Mouse (Mus musculus) neural tube, embryonic 12.5 days (tissue): ENCODE results near the gene Myrip. TPM values are rescaled to one million over a fixed set of nuclear protein-coding genes. Genes with fewer than 3 reads are reported as not detected.
"Not testable (repeated sequence)": the region's sequence is repeated elsewhere in the genome, so short reads cannot be mapped to it uniquely, and the experiment has no call there.

Experiments used
- ATAC-seq: fragments of 200-750 bp; cut with Nextera tagmentation; 2 replicates; pipeline ENCODE4 v1.8.0; 2017; ENCODE audit warnings: low read depth, mild to moderate bottlenecking, moderate TSS enrichment, moderate library complexity; ENCODE audit not compliant: low FRiP score
- H3K27ac ChIP-seq: fragments of 300-500 bp; sonication (generic); 2 replicates; pipeline ENCODE4 v1.5.1; 2016
- H3K27me3 ChIP-seq: fragments of 300-500 bp; sonication (generic); replicated peaks from 2 replicates; pipeline ENCODE4 v1.6.1; 2016; ENCODE audit warnings: mild to moderate bottlenecking
- H3K36me3 ChIP-seq: fragments of 300-500 bp; sonication (generic); 2 replicates; pipeline ENCODE4 v1.6.1; 2016; ENCODE audit warnings: mild to moderate bottlenecking
- H3K4me1 ChIP-seq: fragments of 300-500 bp; sonication (generic); 2 replicates; pipeline ENCODE4 v1.6.1; 2016
- H3K4me2 ChIP-seq: fragments of 300-500 bp; sonication (generic); replicated peaks from 2 replicates; pipeline ENCODE4 v1.6.1; 2016; ENCODE audit warnings: mild to moderate bottlenecking
- H3K4me3 ChIP-seq: fragments of 300-500 bp; sonication (generic); 2 replicates; pipeline ENCODE4 v1.5.1; 2016
- H3K9ac ChIP-seq: fragments of 300-500 bp; sonication (generic); 2 replicates; pipeline ENCODE4 v1.6.1; 2016; ENCODE audit warnings: mild to moderate bottlenecking
- H3K9me3 ChIP-seq: fragments of 300-500 bp; sonication (generic); 2 replicates; pipeline ENCODE4 v1.6.1; 2016; ENCODE audit warnings: mild to moderate bottlenecking
- WGBS: fragments of 180-500 bp; shearing (Covaris S2); methylation state at CpG from one replicate; pipeline ENCODE4 v1.1.7; 2016; 5-methylcytosine and 5-hydroxymethylcytosine counted together
- polyA plus RNA-seq: library from polyadenylated mRNA; unstranded; fragments of >200 nt; fragmentation: Nextera tagmentation; extraction: Ambion mirVana; gene quantifications from 2 replicates; pipeline ENCODE4 v1.2.1, GENCODE M21; 2016

Gene Myrip
- 2.3 and 2.4 TPM in 2 replicates for polyA plus RNA-seq

- not testable (repeated sequence) for ATAC-seq, H3K4me3 ChIP-seq, H3K27ac ChIP-seq, H3K9ac ChIP-seq, H3K4me2 ChIP-seq, H3K36me3 ChIP-seq, H3K9me3 ChIP-seq
- H3K4me1 ChIP-seq, result peaks cover 15% of the 10 kb centered on the region
- WGBS, result 94% methylated on average over 1 of the region's 1 CpGs
- peaks cover 46% of the 10 kb centered on the region for H3K27me3 ChIP-seq
These were observed at the start of gene Myrip for GRCm38 (mm10) chr9:120301213-120301612. Gene Myrip, plus strand, starts transcription at chr9:120301513.

DNA sequence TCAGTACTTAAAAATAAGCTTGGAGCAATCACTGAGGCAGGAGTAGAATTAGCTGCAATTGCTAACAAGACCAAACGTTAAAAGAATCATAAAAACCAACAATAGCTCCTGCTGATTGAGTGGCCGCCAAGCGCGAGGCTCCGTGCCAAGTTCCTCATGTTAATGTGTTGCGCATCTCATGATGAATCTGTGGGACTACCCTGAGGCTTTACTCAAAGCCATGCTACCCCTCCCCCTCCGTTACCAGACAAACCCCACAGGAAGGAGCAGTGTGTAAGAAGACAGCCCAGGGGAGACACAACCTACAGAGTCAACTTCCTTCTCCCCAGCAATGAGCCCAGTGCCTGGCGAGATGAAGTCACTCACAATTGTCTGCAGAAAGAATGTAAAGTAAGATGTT lies 41.5 kb upstream of the Myrip start:
- no peak overlapping the region for H3K4me2 ChIP-seq
- H3K27me3 ChIP-seq, result no peaks in the 10 kb centered on the region
- no peak overlapping the region for H3K9ac ChIP-seq
- no peak overlapping the region for H3K27ac ChIP-seq
- H3K4me1 ChIP-seq, result peaks cover 3% of the 10 kb centered on the region; the same call in 1 of the 2 replicates
- H3K9me3 ChIP-seq, result no peaks in the 10 kb centered on the region
- no peak overlapping the region for H3K4me3 ChIP-seq
- 51% methylated on average over 8 of the region's 8 CpGs for WGBS
- no peaks in the 10 kb centered on the region for H3K36me3 ChIP-seq
- no peak for ATAC-seq

DNA sequence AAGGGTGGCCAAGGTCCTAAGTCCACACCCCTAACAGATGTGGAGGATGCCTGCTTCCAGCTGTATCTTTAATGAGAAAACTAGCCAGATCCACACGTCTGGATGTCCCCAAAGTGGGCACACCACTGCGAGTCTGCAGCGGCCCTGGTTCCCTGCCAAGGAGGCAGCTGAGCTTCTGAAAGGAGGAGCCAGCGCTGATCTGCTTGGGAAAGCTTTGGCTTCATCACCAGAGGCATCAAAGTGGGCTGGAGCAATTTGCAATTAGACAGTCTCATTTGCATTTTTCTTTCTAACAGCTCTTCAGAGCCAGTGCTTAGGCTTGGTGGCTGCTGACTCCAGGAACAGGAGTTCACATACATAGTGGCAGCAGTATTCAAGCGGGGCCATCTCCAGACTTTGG lies 37.3 kb upstream of the Myrip start:
- H3K9ac ChIP-seq, result no peak overlapping the region
- no peak overlapping the region for H3K27ac ChIP-seq
- no peak overlapping the region for H3K4me2 ChIP-seq
- no peaks in the 10 kb centered on the region for H3K27me3 ChIP-seq
- no peaks in the 10 kb centered on the region for H3K36me3 ChIP-seq
- no peaks in the 10 kb centered on the region for H3K9me3 ChIP-seq
- no peak overlapping the region for H3K4me3 ChIP-seq
- 59% methylated on average over 5 of the region's 5 CpGs for WGBS
- ATAC-seq, result no peak
- peaks cover 3% of the 10 kb centered on the region; the same call in 1 of the 2 replicates for H3K4me1 ChIP-seq

- no peak overlapping the region for H3K27ac ChIP-seq
- ATAC-seq, result no peak
- H3K36me3 ChIP-seq, result no peaks in the 10 kb centered on the region
- H3K9me3 ChIP-seq, result no peaks in the 10 kb centered on the region
- no peaks in the 10 kb centered on the region for H3K27me3 ChIP-seq
- no peak overlapping the region for H3K9ac ChIP-seq
- 81% methylated on average over 8 of the region's 8 CpGs for WGBS
- no peak overlapping the region for H3K4me3 ChIP-seq
- no peak overlapping the region for H3K4me2 ChIP-seq
- no peaks in the 10 kb centered on the region for H3K4me1 ChIP-seq
These were observed 28.2 kb upstream of the Myrip start for GRCm38 (mm10) chr9:120273083-120273482.

DNA sequence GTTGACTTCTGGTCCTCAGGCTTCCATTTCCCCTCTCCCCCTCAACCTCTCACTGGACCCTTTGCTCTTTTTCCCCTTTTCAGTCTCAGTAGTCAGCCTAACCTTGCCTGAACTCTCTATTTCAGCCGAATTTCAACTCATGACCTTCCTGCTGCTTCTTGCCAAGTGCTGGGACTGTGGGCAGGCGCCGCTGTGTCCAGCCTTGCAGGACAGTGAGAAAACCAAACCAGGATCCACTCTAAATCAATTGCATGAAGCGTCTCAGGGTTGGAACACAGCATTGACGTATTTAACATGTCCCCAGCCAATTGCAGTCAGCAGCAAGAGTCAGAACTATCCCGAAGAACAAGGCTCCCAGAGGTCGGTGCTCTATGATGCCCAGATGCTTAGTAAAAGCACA lies 26.1 kb upstream of the Myrip start:
- no peak overlapping the region for H3K9ac ChIP-seq
- no peak overlapping the region for H3K4me3 ChIP-seq
- no peaks in the 10 kb centered on the region for H3K27me3 ChIP-seq
- no peak overlapping the region for H3K27ac ChIP-seq
- no peaks in the 10 kb centered on the region for H3K9me3 ChIP-seq
- ATAC-seq, result no peak
- no peaks in the 10 kb centered on the region for H3K36me3 ChIP-seq
- no peak overlapping the region for H3K4me2 ChIP-seq
- H3K4me1 ChIP-seq, result no peaks in the 10 kb centered on the region
- 83% methylated on average over 7 of the region's 7 CpGs for WGBS

DNA sequence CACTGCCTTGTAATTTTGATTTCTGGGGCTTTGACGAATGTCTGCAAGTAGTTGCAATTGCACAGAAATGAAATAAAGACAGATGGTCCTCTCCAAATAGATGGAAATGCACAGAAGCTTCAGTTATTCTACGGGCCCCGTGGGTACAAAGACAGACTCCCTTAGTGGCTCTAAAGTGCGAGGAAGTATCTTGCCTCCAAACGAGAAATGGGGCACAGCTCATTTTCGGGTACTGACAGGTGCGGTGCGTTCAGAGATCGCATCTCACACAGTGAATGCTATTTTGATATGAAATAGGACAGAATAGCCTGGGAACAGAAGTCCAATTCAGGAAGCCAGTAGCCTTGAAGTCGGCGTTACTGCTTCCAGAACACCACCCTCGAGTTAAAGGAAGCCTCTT lies 20.2 kb upstream of the Myrip start:
- ATAC-seq, result no peak

GRCm38 (mm10) chr9:120282461-120283047 lies 18.8 kb upstream of the Myrip start:
- Histone ChIP-seq H3K4me3 (no peak overlapping the region), H3K27ac (no peak overlapping the region), H3K4me2 (no peak overlapping the region), H3K9ac (no peak overlapping the region), H3K36me3 (no peaks in the 10 kb centered on the region), H3K27me3 (no peaks in the 10 kb centered on the region), H3K9me3 (no peaks in the 10 kb centered on the region), H3K4me1 (no peaks in the 10 kb centered on the region)
- WGBS, result 83% methylated on average over 9 of the region's 9 CpGs
- no peak for ATAC-seq

More for the DNA sequence above, 20.2 kb upstream of the Myrip start:
- WGBS, result 86% methylated on average over 12 of the region's 12 CpGs
- Histone ChIP-seq H3K27me3 (no peaks in the 10 kb centered on the region), H3K4me2 (no peak overlapping the region), H3K9ac (no peak overlapping the region), H3K27ac (no peak overlapping the region), H3K4me3 (no peak overlapping the region), H3K4me1 (no peaks in the 10 kb centered on the region), H3K9me3 (no peaks in the 10 kb centered on the region), H3K36me3 (no peaks in the 10 kb centered on the region)

DNA sequence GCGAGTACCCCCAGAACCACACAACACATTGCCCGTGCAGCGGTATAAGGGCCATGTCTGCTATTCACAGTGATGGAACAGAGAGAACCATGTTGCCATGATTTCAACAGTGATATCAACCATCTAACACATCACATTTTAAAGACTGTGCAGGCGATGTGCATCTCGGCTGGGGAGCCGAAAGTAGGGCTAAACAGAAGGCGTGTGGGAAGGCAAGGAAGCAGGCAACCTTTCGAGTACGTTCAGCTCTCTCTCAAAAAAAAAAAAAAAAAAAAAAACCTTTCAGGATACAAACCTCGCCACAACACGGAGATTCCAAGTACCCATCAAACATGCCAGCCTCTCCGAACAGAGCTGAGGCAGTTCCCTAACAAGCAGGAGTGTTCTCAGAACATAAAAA lies 17.8 kb upstream of the Myrip start:
- Histone ChIP-seq H3K9ac (no peak overlapping the region), H3K9me3 (no peaks in the 10 kb centered on the region), H3K4me2 (no peak overlapping the region), H3K4me1 (no peaks in the 10 kb centered on the region), H3K36me3 (no peaks in the 10 kb centered on the region), H3K27me3 (no peaks in the 10 kb centered on the region), H3K27ac (no peak overlapping the region), H3K4me3 (no peak overlapping the region)
- 90% methylated on average over 12 of the region's 12 CpGs for WGBS
- no peak for ATAC-seq

- H3K36me3 ChIP-seq, result no peaks in the 10 kb centered on the region
- H3K4me1 ChIP-seq, result no peaks in the 10 kb centered on the region
- no peak for ATAC-seq
- no peaks in the 10 kb centered on the region for H3K27me3 ChIP-seq
- no peak overlapping the region for H3K27ac ChIP-seq
- H3K9ac ChIP-seq, result no peak overlapping the region
- 73% methylated on average over 3 of the region's 3 CpGs for WGBS
- H3K9me3 ChIP-seq, result no peaks in the 10 kb centered on the region
- H3K4me3 ChIP-seq, result no peak overlapping the region
- no peak overlapping the region for H3K4me2 ChIP-seq
These were observed 13.3 kb upstream of the Myrip start for GRCm38 (mm10) chr9:120288011-120288410.

- Histone ChIP-seq H3K4me3 (no peak overlapping the region), H3K36me3 (no peaks in the 10 kb centered on the region), H3K27me3 (no peaks in the 10 kb centered on the region), H3K4me1 (no peaks in the 10 kb centered on the region), H3K4me2 (no peak overlapping the region), H3K27ac (no peak overlapping the region), H3K9ac (no peak overlapping the region), H3K9me3 (no peaks in the 10 kb centered on the region)
- ATAC-seq, result no peak
- 88% methylated on average over 2 of the region's 2 CpGs for WGBS
These were observed 10.9 kb upstream of the Myrip start for GRCm38 (mm10) chr9:120290375-120290774.

- Histone ChIP-seq H3K9ac (no peak overlapping the region), H3K27me3 (no peaks in the 10 kb centered on the region), H3K4me2 (no peak overlapping the region), H3K9me3 (no peaks in the 10 kb centered on the region), H3K27ac (no peak overlapping the region), H3K4me3 (no peak overlapping the region), H3K4me1 (no peaks in the 10 kb centered on the region), H3K36me3 (no peaks in the 10 kb centered on the region)
- 57% methylated on average over 5 of the region's 5 CpGs for WGBS
- ATAC-seq, result no peak
These were observed 8.8 kb upstream of the Myrip start for GRCm38 (mm10) chr9:120292488-120292887.

GRCm38 (mm10) chr9:120295527-120295926 lies 5.8 kb upstream of the Myrip start:
- 84% methylated on average over 5 of the region's 5 CpGs for WGBS
- H3K9me3 ChIP-seq, result no peaks in the 10 kb centered on the region
- no peak for ATAC-seq
- H3K4me3 ChIP-seq, result no peak overlapping the region
- H3K4me1 ChIP-seq, result no peaks in the 10 kb centered on the region
- H3K27me3 ChIP-seq, result no peaks in the 10 kb centered on the region
- no peak overlapping the region for H3K9ac ChIP-seq
- no peak overlapping the region for H3K27ac ChIP-seq
- no peak overlapping the region for H3K4me2 ChIP-seq
- no peaks in the 10 kb centered on the region for H3K36me3 ChIP-seq

DNA sequence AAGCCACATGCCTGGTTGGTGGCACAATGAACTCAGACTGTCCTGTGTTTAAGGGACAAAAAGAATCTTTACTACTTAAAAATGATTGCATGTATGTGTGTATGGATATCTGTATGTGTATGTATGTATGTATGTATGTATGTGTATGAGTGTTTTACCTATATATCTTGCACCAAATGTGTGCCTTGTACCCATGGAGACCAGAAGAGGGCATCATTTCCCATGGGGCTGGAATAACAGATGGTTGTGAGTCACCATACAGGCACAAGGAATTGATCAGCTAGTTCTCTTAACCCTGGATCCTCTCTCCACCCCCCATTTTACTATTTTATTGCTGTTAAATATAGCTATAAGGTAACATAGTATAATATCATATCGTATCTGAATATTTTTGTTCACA lies 4.4 kb upstream of the Myrip start:
- Histone ChIP-seq H3K4me2 (no peak overlapping the region), H3K9ac (no peak overlapping the region), H3K4me1 (no peaks in the 10 kb centered on the region), H3K36me3 (no peaks in the 10 kb centered on the region), H3K27me3 (peaks cover 4% of the 10 kb centered on the region; the same call in 1 of the 2 replicates), H3K9me3 (no peaks in the 10 kb centered on the region), H3K4me3 (no peak overlapping the region), H3K27ac (no peak overlapping the region)
- WGBS, result 94% methylated on average over 1 of the region's 1 CpGs
- ATAC-seq, result no peak
